Mouse (Mus musculus): ENCODE results near the gene Naa60. TPM values are rescaled to one million over a fixed set of nuclear protein-coding genes. Genes with fewer than 3 reads are reported as not detected.

Naa60 gene
- polyA plus RNA-seq (2015; fragmentation: Nextera tagmentation; extraction: Ambion mirVana), result 105 and 107 TPM in 2 replicates

GRCm38 (mm10) chr16:3872216-3873047, at the start of gene Naa60:
Gene Naa60 (plus strand): TSS chr16:3872375.
- Histone ChIP-seq H3K9ac (ENCODE audit: low read depth, low read length) (peak within 1 kb of the TSS; percentile 67), H3K4me2 (ENCODE audit: low read length) (peak within 1 kb of the TSS; percentile 78), H3K4me1 (ENCODE audit: control insufficient read depth, insufficient read depth, low read depth, low read length) (peaks cover 9% of the 10 kb centered on the region), H3K27ac (ENCODE audit: low read depth, low read length) (peak within 1 kb of the TSS; percentile 52; the same call in 1 of the 2 replicates), H3K9me3 (ENCODE audit: control insufficient read depth, low read length) (no peaks in the 10 kb centered on the region), H3K4me3 (ENCODE audit: low read length) (peak within 1 kb of the TSS; percentile 58), H3K27me3 (replicated peaks; ENCODE audit: control insufficient read depth, insufficient read depth, low read length) (no peaks in the 10 kb centered on the region), H3K36me3 (ENCODE audit: control insufficient read depth, insufficient read depth, low read length) (0 out of 2 replicates have a peak, but pooled peaks cover 3% of the 10 kb centered on the region)
- 5% methylated on average over 47 of the region's 47 CpGs for WGBS
- peak; percentile 98 for ATAC-seq

GRCm38 (mm10) chr16:3828021-3828420, 44.2 kb upstream of the Naa60 start:
- Histone ChIP-seq H3K4me2 (ENCODE audit: low read length) (no peak overlapping the region), H3K36me3 (ENCODE audit: control insufficient read depth, insufficient read depth, low read length) (no peaks in the 10 kb centered on the region), H3K27me3 (replicated peaks; ENCODE audit: control insufficient read depth, insufficient read depth, low read length) (no peaks in the 10 kb centered on the region), H3K9me3 (ENCODE audit: control insufficient read depth, low read length) (no peaks in the 10 kb centered on the region), H3K4me3 (ENCODE audit: low read length) (no peak overlapping the region), H3K4me1 (ENCODE audit: control insufficient read depth, insufficient read depth, low read depth, low read length) (no peaks in the 10 kb centered on the region), H3K9ac (ENCODE audit: low read depth, low read length) (no peak overlapping the region), H3K27ac (ENCODE audit: low read depth, low read length) (no peak overlapping the region)
- ATAC-seq, result no peak
- 58% methylated on average over 3 of the region's 3 CpGs for WGBS

GRCm38 (mm10) chr16:3829727-3830126, 42.4 kb upstream of the Naa60 start:
- no peaks in the 10 kb centered on the region for H3K27me3 ChIP-seq (replicated peaks; ENCODE audit: control insufficient read depth, insufficient read depth, low read length)
- ATAC-seq, result no peak
- 90% methylated on average over 2 of the region's 2 CpGs for WGBS
- H3K27ac ChIP-seq (ENCODE audit: low read depth, low read length), result no peak overlapping the region
- H3K36me3 ChIP-seq (ENCODE audit: control insufficient read depth, insufficient read depth, low read length), result no peaks in the 10 kb centered on the region
- no peak overlapping the region for H3K4me2 ChIP-seq (ENCODE audit: low read length)
- no peak overlapping the region for H3K4me3 ChIP-seq (ENCODE audit: low read length)
- no peaks in the 10 kb centered on the region for H3K9me3 ChIP-seq (ENCODE audit: control insufficient read depth, low read length)
- no peaks in the 10 kb centered on the region for H3K4me1 ChIP-seq (ENCODE audit: control insufficient read depth, insufficient read depth, low read depth, low read length)
- H3K9ac ChIP-seq (ENCODE audit: low read depth, low read length), result no peak overlapping the region

- Histone ChIP-seq H3K4me3 (ENCODE audit: low read length) (no peak within 1 kb of the TSS), H3K27me3 (replicated peaks; ENCODE audit: control insufficient read depth, insufficient read depth, low read length) (no peaks in the 10 kb centered on the region), H3K9ac (ENCODE audit: low read depth, low read length) (no peak within 1 kb of the TSS), H3K9me3 (ENCODE audit: control insufficient read depth, low read length) (no peaks in the 10 kb centered on the region), H3K4me2 (ENCODE audit: low read length) (no peak within 1 kb of the TSS), H3K36me3 (ENCODE audit: control insufficient read depth, insufficient read depth, low read length) (no peaks in the 10 kb centered on the region), H3K27ac (ENCODE audit: low read depth, low read length) (no peak within 1 kb of the TSS), H3K4me1 (ENCODE audit: control insufficient read depth, insufficient read depth, low read depth, low read length) (no peaks in the 10 kb centered on the region)
- ATAC-seq, result no peak
Measured at GRCm38 (mm10) chr16:3830588-3831109, 41.5 kb upstream of the Naa60 start, which contains the start of gene Olfr15. Gene Olfr15 (plus strand): TSS chr16:3830878.

DNA sequence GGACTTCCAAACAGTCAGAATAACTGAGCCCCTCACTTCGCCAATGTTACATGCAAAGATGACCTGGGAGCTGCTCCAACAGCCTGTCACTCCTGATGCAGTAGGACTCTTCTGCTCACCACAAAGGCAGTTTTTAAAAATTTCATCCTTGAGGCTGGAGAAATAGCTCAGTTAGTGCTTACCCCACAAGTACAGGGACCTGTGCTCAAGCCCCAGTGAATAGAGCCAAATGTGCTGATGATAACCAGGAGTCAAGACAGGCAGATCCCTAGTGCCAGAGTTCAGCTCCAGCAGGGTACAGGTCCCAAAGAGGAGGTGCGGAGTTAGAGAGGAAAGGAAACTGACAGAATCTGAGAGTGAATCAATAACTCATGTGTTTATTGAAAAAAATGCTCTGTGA, 36.7 kb upstream of the Naa60 start:
- no peak overlapping the region for H3K4me2 ChIP-seq (ENCODE audit: low read length)
- H3K27ac ChIP-seq (ENCODE audit: low read depth, low read length), result no peak overlapping the region
- H3K9me3 ChIP-seq (ENCODE audit: control insufficient read depth, low read length), result no peaks in the 10 kb centered on the region
- no peak overlapping the region for H3K9ac ChIP-seq (ENCODE audit: low read depth, low read length)
- no peak overlapping the region for H3K4me3 ChIP-seq (ENCODE audit: low read length)
- H3K36me3 ChIP-seq (ENCODE audit: control insufficient read depth, insufficient read depth, low read length), result no peaks in the 10 kb centered on the region
- no peak for ATAC-seq
- no peaks in the 10 kb centered on the region for H3K4me1 ChIP-seq (ENCODE audit: control insufficient read depth, insufficient read depth, low read depth, low read length)
- no peaks in the 10 kb centered on the region for H3K27me3 ChIP-seq (replicated peaks; ENCODE audit: control insufficient read depth, insufficient read depth, low read length)
- 87% methylated on average over 2 of the region's 2 CpGs for WGBS

- H3K4me3 ChIP-seq (ENCODE audit: low read length), result no peak overlapping the region
- H3K4me1 ChIP-seq (ENCODE audit: control insufficient read depth, insufficient read depth, low read depth, low read length), result no peaks in the 10 kb centered on the region
- 0 out of 2 replicates have a peak, but pooled peaks have one; percentile 34 for ATAC-seq
- H3K27me3 ChIP-seq (replicated peaks; ENCODE audit: control insufficient read depth, insufficient read depth, low read length), result no peaks in the 10 kb centered on the region
- H3K4me2 ChIP-seq (ENCODE audit: low read length), result no peak overlapping the region
- H3K36me3 ChIP-seq (ENCODE audit: control insufficient read depth, insufficient read depth, low read length), result no peaks in the 10 kb centered on the region
- no peak overlapping the region for H3K9ac ChIP-seq (ENCODE audit: low read depth, low read length)
- H3K27ac ChIP-seq (ENCODE audit: low read depth, low read length), result no peak overlapping the region
- WGBS, result 59% methylated on average over 17 of the region's 17 CpGs
- no peaks in the 10 kb centered on the region for H3K9me3 ChIP-seq (ENCODE audit: control insufficient read depth, low read length)
Measured at GRCm38 (mm10) chr16:3839157-3839885, 32.9 kb upstream of the Naa60 start.

- no peak overlapping the region for H3K4me2 ChIP-seq (ENCODE audit: low read length)
- H3K36me3 ChIP-seq (ENCODE audit: control insufficient read depth, insufficient read depth, low read length), result no peaks in the 10 kb centered on the region
- WGBS, result 44% methylated on average over 4 of the region's 4 CpGs
- no peak overlapping the region for H3K27ac ChIP-seq (ENCODE audit: low read depth, low read length)
- H3K4me3 ChIP-seq (ENCODE audit: low read length), result no peak overlapping the region
- H3K9ac ChIP-seq (ENCODE audit: low read depth, low read length), result no peak overlapping the region
- H3K4me1 ChIP-seq (ENCODE audit: control insufficient read depth, insufficient read depth, low read depth, low read length), result peaks cover 8% of the 10 kb centered on the region
- H3K9me3 ChIP-seq (ENCODE audit: control insufficient read depth, low read length), result no peaks in the 10 kb centered on the region
- H3K27me3 ChIP-seq (replicated peaks; ENCODE audit: control insufficient read depth, insufficient read depth, low read length), result no peaks in the 10 kb centered on the region
- no peak for ATAC-seq
Measured at GRCm38 (mm10) chr16:3842989-3843388, 29.2 kb upstream of the Naa60 start.

GRCm38 (mm10) chr16:3843796-3844195, 28.4 kb upstream of the Naa60 start:
- no peak for ATAC-seq
- 86% methylated on average over 1 of the region's 1 CpGs for WGBS
- H3K36me3 ChIP-seq (ENCODE audit: control insufficient read depth, insufficient read depth, low read length), result no peaks in the 10 kb centered on the region
- peaks cover 11% of the 10 kb centered on the region for H3K4me1 ChIP-seq (ENCODE audit: control insufficient read depth, insufficient read depth, low read depth, low read length)
- H3K4me2 ChIP-seq (ENCODE audit: low read length), result no peak overlapping the region
- no peaks in the 10 kb centered on the region for H3K9me3 ChIP-seq (ENCODE audit: control insufficient read depth, low read length)
- H3K9ac ChIP-seq (ENCODE audit: low read depth, low read length), result no peak overlapping the region
- no peak overlapping the region for H3K27ac ChIP-seq (ENCODE audit: low read depth, low read length)
- H3K27me3 ChIP-seq (replicated peaks; ENCODE audit: control insufficient read depth, insufficient read depth, low read length), result no peaks in the 10 kb centered on the region
- H3K4me3 ChIP-seq (ENCODE audit: low read length), result no peak overlapping the region

Measured in hindbrain, embryonic 16.5 days (tissue).